Mouse (Mus musculus) hindbrain, embryonic 11.5 days (tissue): Measurements from ENCODE around the gene Hipk4. TPM values are rescaled to one million over a fixed set of nuclear protein-coding genes. Genes with fewer than 3 reads are reported as not detected.

Experiments
- ATAC-seq: fragments of 200-750 bp; cut with Nextera tagmentation; 2 replicates; pipeline ENCODE4 v1.8.0; 2017; ENCODE audit warnings: mild to moderate bottlenecking, moderate TSS enrichment, moderate library complexity; ENCODE audit not compliant: low FRiP score
- DNase-seq: peaks from one replicate; pipeline ENCODE4 v3.0.0-alpha.2; 2015; ENCODE audit warnings: low spot score
- H3K27ac ChIP-seq: fragments of 300-500 bp; sonication (generic); 2 replicates; pipeline ENCODE4 v1.5.1; 2014; ENCODE audit warnings: mild to moderate bottlenecking, low read depth, low read length
- H3K27me3 ChIP-seq: fragments of 300-500 bp; sonication (generic); 2 replicates; pipeline ENCODE4 v1.6.1; 2014; ENCODE audit warnings: mild to moderate bottlenecking, low read length, moderate library complexity, mixed read lengths; ENCODE audit not compliant: control insufficient read depth, insufficient read depth
- H3K36me3 ChIP-seq: fragments of 300-500 bp; sonication (generic); 2 replicates; pipeline ENCODE4 v1.6.1; 2014; ENCODE audit warnings: mild to moderate bottlenecking, low read length, moderate library complexity, mixed read lengths; ENCODE audit not compliant: control insufficient read depth, insufficient read depth
- H3K4me1 ChIP-seq: fragments of 300-500 bp; sonication (generic); replicated peaks from 2 replicates; pipeline ENCODE4 v1.6.1; 2014; ENCODE audit warnings: low read length, mixed read lengths; ENCODE audit not compliant: control insufficient read depth, insufficient read depth
- H3K4me2 ChIP-seq: fragments of 300-500 bp; sonication (generic); replicated peaks from 2 replicates; pipeline ENCODE4 v1.6.1; 2014; ENCODE audit warnings: mild to moderate bottlenecking, low read depth, low read length
- H3K4me3 ChIP-seq: fragments of 300-500 bp; sonication (generic); 2 replicates; pipeline ENCODE4 v1.5.1; 2014; ENCODE audit warnings: low read depth, low read length
- H3K9ac ChIP-seq: fragments of 300-500 bp; sonication (generic); 2 replicates; pipeline ENCODE4 v1.6.1; 2014; ENCODE audit warnings: low read depth, low read length
- H3K9me3 ChIP-seq: fragments of 300-500 bp; sonication (generic); 2 replicates; pipeline ENCODE4 v1.6.1; 2016; ENCODE audit warnings: low read length; ENCODE audit not compliant: control insufficient read depth
- WGBS: fragments of 180-500 bp; shearing (Covaris S2); extraction: QIAGEN DNeasy Blood & Tissue Kit; methylation state at CpG from one replicate; pipeline ENCODE4 v1.1.7; 2014; 5-methylcytosine and 5-hydroxymethylcytosine counted together
- polyA plus RNA-seq: library from polyadenylated mRNA; unstranded; fragments of >200 nt; fragmentation: Nextera tagmentation; extraction: Ambion mirVana; gene quantifications from 2 replicates; pipeline ENCODE4 v1.2.1, GENCODE M21; 2014

Gene Hipk4
- polyA plus RNA-seq, 1 experiment from 2014 or later: 0.96 TPM

DNA sequence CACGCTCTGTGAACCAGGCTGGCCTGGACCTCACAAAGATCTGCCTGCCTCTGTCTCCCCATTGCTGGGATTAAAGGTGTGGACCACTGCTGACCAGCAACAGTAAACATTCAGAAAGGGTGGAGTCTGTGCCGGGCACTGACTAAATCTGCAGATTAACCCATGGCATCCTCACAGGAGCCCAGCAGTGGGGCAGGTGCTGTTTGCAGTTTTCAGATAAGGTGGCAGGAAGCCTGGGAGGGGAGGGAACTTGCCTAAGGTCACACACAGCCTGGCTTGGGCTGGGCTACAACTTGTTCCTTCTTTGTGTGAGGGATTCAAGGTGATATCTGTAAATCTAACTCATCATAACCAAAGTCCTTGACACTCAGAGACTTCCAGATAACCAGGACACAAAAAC is 17.5 kb downstream of the Hipk4 start:
- Histone ChIP-seq H3K9ac (no peak overlapping the region), H3K27ac (no peak overlapping the region), H3K4me2 (no peak overlapping the region), H3K4me3 (no peak overlapping the region), H3K4me1 (no peaks in the 10 kb centered on the region), H3K36me3 (peaks cover 4% of the 10 kb centered on the region), H3K27me3 (no peaks in the 10 kb centered on the region), H3K9me3 (no peaks in the 10 kb centered on the region)
- no peak for DNase-seq
- WGBS: 83% methylated on average over 2 of the region's 2 CpGs
- no peak for ATAC-seq

DNA sequence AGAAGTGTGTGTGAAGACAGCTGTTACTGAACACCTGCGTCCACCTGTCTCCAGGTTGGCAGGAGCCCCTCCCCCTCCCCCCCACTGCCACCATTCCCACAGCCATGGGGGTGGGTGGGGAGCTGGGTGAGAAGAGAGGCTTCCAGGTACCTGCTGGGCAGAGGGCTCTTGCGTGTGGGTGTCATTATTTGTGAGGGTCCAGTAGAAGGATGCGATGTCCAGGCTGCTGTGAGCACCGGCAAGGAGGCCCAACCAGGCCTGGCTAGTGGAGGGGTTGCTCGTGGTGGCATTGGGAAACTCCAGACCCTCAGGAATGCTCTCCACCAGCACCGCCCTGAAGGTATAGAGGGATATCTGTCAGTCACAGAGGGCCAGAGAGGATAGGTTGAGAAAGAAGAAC is 17.9 kb downstream of the Hipk4 start:
- Histone ChIP-seq H3K27me3 (no peaks in the 10 kb centered on the region), H3K9ac (no peak overlapping the region), H3K36me3 (peaks cover 4% of the 10 kb centered on the region), H3K27ac (no peak overlapping the region), H3K4me2 (no peak overlapping the region), H3K9me3 (no peaks in the 10 kb centered on the region), H3K4me1 (no peaks in the 10 kb centered on the region), H3K4me3 (no peak overlapping the region)
- WGBS: 82% methylated on average over 6 of the region's 6 CpGs
- ATAC-seq: no peak
- no peak for DNase-seq

DNA sequence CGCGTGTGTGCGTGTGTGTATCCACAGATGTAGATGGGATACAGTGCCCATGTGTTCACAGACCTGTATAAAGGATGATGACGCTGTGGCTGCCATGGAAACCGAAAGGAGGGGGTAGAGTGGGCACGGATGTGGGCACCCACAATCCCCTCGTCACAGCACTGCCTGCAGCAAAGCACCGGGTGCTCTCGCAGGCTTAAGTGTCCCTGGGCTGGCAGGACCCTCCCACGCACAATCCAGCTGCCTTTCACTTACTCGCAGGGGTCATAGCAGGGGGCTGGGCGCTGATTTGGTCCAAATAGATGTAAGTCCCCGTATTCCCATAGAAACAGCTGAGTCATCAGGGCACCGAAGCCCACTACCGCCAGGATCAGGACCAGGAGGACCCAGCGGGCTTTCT is 18.4 kb downstream of the Hipk4 start:
- peaks cover 2% of the 10 kb centered on the region for H3K36me3 ChIP-seq
- H3K27me3 ChIP-seq: no peaks in the 10 kb centered on the region
- H3K27ac ChIP-seq: no peak overlapping the region
- no peaks in the 10 kb centered on the region for H3K4me1 ChIP-seq
- no peak overlapping the region for H3K9ac ChIP-seq
- no peaks in the 10 kb centered on the region for H3K9me3 ChIP-seq
- 77% methylated on average over 16 of the region's 16 CpGs for WGBS
- ATAC-seq (no peak; the same call in 1 of the 2 replicates), DNase-seq (no peak)
- H3K4me3 ChIP-seq: no peak overlapping the region
- no peak overlapping the region for H3K4me2 ChIP-seq

DNA sequence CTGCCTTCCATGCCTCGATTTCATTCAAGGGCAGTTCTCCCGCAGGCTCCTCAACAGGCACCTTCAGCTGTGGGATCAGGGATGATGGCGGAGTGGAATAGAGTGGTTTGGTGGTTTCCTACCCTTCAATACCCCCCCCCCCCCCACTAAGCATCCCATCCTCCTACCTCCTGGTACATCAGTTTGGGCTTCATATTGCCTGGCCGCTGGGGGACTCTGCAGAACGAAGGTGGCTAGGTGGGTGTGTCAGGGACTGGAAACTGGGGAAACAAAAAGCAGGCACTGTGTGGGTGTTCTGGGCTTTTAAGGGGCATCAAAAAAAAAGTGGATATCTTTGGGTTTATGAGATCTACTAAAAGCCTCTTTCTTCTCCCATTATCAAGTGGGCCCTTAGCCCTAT is 18.9 kb downstream of the Hipk4 start:
- H3K27ac ChIP-seq: no peak overlapping the region
- no peaks in the 10 kb centered on the region for H3K27me3 ChIP-seq
- peak overlapping the region; percentile 65 for H3K9ac ChIP-seq
- H3K4me2 ChIP-seq: peak overlapping the region; percentile 57
- peak overlapping the region; percentile 43 for H3K4me3 ChIP-seq
- no peak for DNase-seq
- no peaks in the 10 kb centered on the region for H3K4me1 ChIP-seq
- no peaks in the 10 kb centered on the region for H3K9me3 ChIP-seq
- no peak for ATAC-seq
- H3K36me3 ChIP-seq: no peaks in the 10 kb centered on the region; the same call in 1 of the 2 replicates
- WGBS: 66% methylated on average over 5 of the region's 5 CpGs

DNA sequence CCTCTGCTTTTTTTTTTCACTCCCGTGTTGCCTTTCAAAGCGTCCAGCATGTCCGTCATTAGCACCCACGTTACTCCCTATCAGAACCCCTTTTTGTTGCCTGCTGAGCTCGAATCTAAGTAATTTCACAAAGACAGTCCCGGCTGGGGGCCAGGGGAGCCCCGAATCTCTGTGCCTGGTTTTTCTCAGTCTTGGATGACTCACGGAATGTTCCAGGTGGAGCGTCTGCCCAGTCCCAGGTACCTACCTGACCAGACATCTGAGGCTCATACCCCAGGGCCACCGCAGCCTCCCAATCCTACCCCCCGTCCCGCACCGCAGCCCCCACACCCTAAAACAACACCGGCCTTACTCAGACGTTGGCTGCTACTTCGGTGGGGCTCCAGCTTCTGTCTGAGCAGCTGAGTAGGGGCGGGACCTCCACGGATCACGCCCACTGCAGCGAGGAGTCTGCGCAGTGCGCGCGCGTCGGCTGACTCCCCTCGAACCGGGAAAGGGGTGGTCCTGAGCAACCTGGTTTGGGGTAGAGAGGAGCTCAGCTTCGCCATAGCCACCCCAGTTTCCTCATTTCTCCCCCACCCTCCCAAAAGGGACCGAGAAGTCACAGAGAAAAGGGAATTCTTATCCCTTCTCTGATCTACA is 19.4 kb downstream of the Hipk4 start:
- no peaks in the 10 kb centered on the region for H3K4me1 ChIP-seq
- H3K27me3 ChIP-seq: no peaks in the 10 kb centered on the region
- peak overlapping the region; percentile 57 for H3K4me2 ChIP-seq
- peak overlapping the region; percentile 43 for H3K4me3 ChIP-seq
- no peak overlapping the region for H3K27ac ChIP-seq
- ATAC-seq (peak; percentile 93), DNase-seq (peak; percentile 87)
- WGBS: 4% methylated on average over 30 of the region's 30 CpGs
- H3K9ac ChIP-seq: peak overlapping the region; percentile 65
- no peaks in the 10 kb centered on the region for H3K9me3 ChIP-seq
- H3K36me3 ChIP-seq: no peaks in the 10 kb centered on the region; the same call in 1 of the 2 replicates

DNA sequence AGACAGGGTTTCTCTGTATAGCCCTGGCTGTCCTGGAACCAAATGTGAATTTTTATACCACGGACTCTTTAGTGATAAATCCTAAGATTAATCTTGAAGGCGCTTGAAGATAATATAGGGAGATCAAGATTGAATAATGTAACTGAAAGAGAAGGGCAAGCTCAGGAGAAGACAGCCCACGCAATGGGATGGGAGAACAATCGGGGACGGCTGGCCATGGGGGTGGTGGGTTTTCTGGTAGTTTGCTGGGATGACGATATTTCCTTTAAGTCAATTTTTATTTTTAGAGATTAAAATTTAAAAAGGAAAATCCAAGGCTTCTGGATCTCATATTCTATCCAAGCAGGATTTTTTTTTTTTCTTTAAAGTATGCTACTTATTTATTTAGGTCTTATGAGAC is 20.0 kb downstream of the Hipk4 start:
- no peaks in the 10 kb centered on the region for H3K27me3 ChIP-seq
- WGBS: 65% methylated on average over 6 of the region's 6 CpGs
- DNase-seq (no peak), ATAC-seq (peak; percentile 30; the same call in 1 of the 2 replicates)
- no peak overlapping the region for H3K27ac ChIP-seq
- no peaks in the 10 kb centered on the region for H3K9me3 ChIP-seq
- H3K4me1 ChIP-seq: no peaks in the 10 kb centered on the region
- peak overlapping the region; percentile 57 for H3K4me2 ChIP-seq
- peak overlapping the region; percentile 43 for H3K4me3 ChIP-seq
- no peaks in the 10 kb centered on the region; the same call in 1 of the 2 replicates for H3K36me3 ChIP-seq
- peak overlapping the region; percentile 65 for H3K9ac ChIP-seq

DNA sequence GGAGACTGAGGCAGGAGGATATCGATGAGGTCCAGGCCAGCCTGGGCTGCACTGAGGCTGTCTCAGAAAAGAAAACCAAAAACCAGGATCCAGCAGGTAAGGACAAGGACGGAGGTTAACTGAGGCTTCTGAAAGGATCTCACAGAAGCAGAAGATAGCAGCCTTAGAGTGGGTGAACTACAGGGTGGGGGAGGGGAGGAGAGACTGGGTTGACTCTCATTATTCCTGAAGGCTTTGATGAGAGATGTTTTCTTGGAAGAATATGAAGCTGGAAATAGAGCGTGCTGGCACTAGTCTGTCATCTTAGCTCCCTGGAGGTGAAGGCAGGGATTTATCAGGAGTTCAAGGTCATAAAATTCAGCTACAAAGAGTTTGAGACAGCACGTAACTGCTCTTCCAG is 20.8 kb downstream of the Hipk4 start:
- Histone ChIP-seq H3K27ac (no peak overlapping the region), H3K4me1 (no peaks in the 10 kb centered on the region), H3K9me3 (no peaks in the 10 kb centered on the region), H3K4me3 (no peak overlapping the region), H3K4me2 (no peak overlapping the region), H3K27me3 (no peaks in the 10 kb centered on the region), H3K36me3 (no peaks in the 10 kb centered on the region; the same call in 1 of the 2 replicates), H3K9ac (no peak overlapping the region)
- no peak for ATAC-seq
- no peak for DNase-seq
- WGBS: 89% methylated on average over 4 of the region's 4 CpGs

DNA sequence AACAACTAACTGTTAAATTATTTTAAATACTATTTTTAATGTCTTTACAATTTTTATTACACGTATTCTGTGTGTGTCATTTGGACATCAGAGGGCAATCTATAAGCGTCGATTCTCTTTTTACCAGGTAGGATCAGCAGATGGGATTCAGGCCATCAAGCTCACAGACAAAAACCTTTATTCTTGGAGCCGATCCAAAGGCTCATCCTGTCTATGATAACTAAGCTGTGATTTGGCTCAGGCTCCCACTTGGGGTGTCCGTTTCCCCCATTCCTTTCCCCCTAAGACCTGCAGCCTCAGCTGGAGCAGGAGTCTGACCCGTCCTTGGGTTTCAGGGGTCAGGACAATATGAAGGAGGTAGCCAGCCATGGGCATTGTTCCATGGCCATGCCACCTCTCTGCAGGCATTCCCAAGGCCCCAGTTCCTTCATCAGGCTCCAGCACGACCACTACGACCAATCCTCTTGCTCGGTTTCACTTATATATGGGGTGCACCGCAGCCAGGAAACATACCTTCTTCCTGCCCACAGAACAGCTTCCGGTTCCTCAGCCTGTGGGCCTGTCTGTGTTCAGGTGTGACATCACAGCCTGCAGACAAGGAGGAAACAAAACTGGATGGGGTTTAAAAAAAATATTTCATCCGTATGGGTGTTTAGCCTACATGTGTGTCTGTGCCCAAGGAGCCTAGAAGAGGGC is 21.8 kb downstream of the Hipk4 start:
- Histone ChIP-seq H3K4me3 (no peak overlapping the region), H3K27ac (no peak overlapping the region), H3K36me3 (no peaks in the 10 kb centered on the region; the same call in 1 of the 2 replicates), H3K4me1 (no peaks in the 10 kb centered on the region), H3K27me3 (no peaks in the 10 kb centered on the region), H3K9me3 (no peaks in the 10 kb centered on the region), H3K9ac (no peak overlapping the region), H3K4me2 (no peak overlapping the region)
- DNase-seq (no peak), ATAC-seq (no peak)
- WGBS: 91% methylated on average over 12 of the region's 12 CpGs

DNA sequence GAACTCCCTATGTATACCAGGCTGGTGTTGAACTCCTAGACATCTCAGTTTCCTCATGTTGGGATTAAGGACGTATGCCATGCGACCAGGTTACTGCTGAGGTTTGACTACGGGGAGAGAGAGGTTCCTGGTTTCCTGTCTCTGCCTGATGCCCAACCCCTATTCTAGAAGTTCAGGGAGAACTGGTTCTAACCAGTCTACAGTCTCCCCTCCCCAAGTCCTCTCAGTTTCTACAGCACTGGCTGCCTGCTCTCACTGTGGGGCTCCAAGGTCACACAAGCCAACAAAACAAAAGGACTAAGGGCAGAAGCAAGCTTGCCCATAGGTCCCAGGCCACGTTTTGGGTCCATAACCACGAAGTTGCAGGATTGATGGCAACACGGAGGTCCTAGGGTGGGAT is 26.5 kb downstream of the Hipk4 start:
- WGBS: 79% methylated on average over 6 of the region's 6 CpGs
- Histone ChIP-seq H3K27ac (no peak overlapping the region), H3K9me3 (no peaks in the 10 kb centered on the region), H3K36me3 (no peaks in the 10 kb centered on the region), H3K4me2 (no peak overlapping the region), H3K4me3 (no peak overlapping the region), H3K4me1 (0 out of 2 replicates have a peak, but pooled peaks cover 4% of the 10 kb centered on the region), H3K9ac (no peak overlapping the region), H3K27me3 (no peaks in the 10 kb centered on the region)
- DNase-seq: no peak
- ATAC-seq: no peak
